Mouse (Mus musculus): Measurements from ENCODE around the gene Tacr1. TPM values are rescaled to one million over a fixed set of nuclear protein-coding genes. Genes with fewer than 3 reads are reported as not detected.
A peak's percentile ranks its signal among the peaks of the same experiment; 100 is the strongest.

Gene Tacr1
- polyA plus RNA-seq (2014; fragmentation: Nextera tagmentation; extraction: Ambion mirVana), result 0.09 TPM in 1 of 2 replicates, not detected in the other

DNA sequence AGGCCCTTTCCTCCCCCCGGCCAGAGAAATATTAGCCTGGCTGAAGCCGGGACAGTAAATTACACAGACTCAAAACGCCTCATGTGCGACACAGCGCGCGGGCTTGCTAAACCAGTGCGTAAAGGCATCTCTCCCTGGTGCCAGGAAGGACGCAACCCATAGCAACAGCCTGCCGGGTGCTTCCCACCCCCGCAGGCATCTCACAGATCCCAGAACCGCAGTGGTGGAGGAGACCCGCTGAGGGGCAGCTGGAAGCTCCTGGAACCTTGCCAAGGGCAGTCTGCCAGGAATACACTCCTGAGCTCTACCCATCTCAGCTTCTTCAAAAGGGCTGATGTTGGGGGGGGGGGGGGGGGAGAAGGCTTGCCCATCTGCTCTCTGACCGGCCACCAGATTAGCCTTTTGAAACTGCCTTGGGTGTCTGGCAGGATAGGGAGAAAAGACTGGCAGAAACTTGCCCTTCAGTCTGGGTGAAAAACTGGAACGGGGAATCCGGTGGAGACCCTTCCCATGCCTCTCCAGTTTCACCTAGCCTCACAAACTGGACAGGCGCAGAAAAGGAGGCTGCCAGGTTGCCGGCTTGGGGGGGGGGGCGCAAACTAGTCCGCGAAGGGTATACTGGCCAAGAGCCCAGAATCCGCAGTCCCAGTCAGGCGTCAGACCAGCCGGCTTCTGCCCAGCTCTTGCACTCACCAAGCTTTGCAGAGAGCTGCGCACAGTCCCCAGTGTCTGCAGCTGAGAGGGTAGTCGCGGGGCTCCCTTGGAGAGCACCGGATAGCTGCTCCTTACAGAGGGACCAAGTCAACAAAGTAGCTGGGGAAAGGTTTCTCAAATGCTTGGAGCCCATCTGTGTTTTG lies at the start of gene Tacr1:
Tacr1 (plus strand) TSS at position 740 of the 857 bp plus-strand sequence.
- ATAC-seq (ENCODE audit: insufficient number of reproducible peaks, insufficient read depth, low FRiP score, low read depth), result peak; percentile 63
- H3K9ac ChIP-seq (ENCODE audit: low read length), result 0 out of 2 replicates have a peak within 1 kb of the TSS, but pooled peaks have one; percentile 0
- peaks cover 12 to 20% of the 10 kb centered on the region in 2 experiments for H3K4me1 ChIP-seq (ENCODE audit: control insufficient read depth in 2 of 2, insufficient read depth in 2 of 2, low read length in 2 of 2)
- H3K36me3 ChIP-seq (ENCODE audit: control insufficient read depth, insufficient read depth, low read length), result no peaks in the 10 kb centered on the region
- H3K4me2 ChIP-seq (ENCODE audit: low read length), result peak within 1 kb of the TSS; percentile 68
- WGBS, result under 1% methylated on average over 28 of the region's 28 CpGs
- H3K4me3 ChIP-seq (ENCODE audit: control insufficient read depth in 1 of 2, insufficient read depth in 1 of 2, low read depth in 1 of 2, low read length in 2 of 2), result peak within 1 kb of the TSS; percentile 32 to 37
- H3K27ac ChIP-seq (replicated peaks in 1 of 2; ENCODE audit: control insufficient read depth in 1 of 2, insufficient read depth in 1 of 2, low read depth in 2 of 2, low read length in 2 of 2), result no peak within 1 kb of the TSS
- H3K27me3 ChIP-seq (ENCODE audit: control insufficient read depth, insufficient read depth, low read length), result peaks cover 46% of the 10 kb centered on the region
- no peaks in the 10 kb centered on the region for H3K9me3 ChIP-seq (ENCODE audit: control insufficient read depth, low read length)

GRCm38 (mm10) chr6:82376144-82376543 lies 26.0 kb upstream of the Tacr1 start:
- no peaks in the 10 kb centered on the region for H3K36me3 ChIP-seq (ENCODE audit: control insufficient read depth, insufficient read depth, low read length)
- no peak overlapping the region for H3K4me3 ChIP-seq (ENCODE audit: control insufficient read depth in 1 of 2, insufficient read depth in 1 of 2, low read depth in 1 of 2, low read length in 2 of 2)
- no peaks in the 10 kb centered on the region for H3K27me3 ChIP-seq (ENCODE audit: control insufficient read depth, insufficient read depth, low read length)
- no peak overlapping the region for H3K4me2 ChIP-seq (ENCODE audit: low read length)
- H3K4me1 ChIP-seq (ENCODE audit: control insufficient read depth in 2 of 2, insufficient read depth in 2 of 2, low read length in 2 of 2), result no peaks in the 10 kb centered on the region
- no peak overlapping the region for H3K9ac ChIP-seq (ENCODE audit: low read length)
- WGBS, result 78% methylated on average over 3 of the region's 3 CpGs
- no peak overlapping the region for H3K27ac ChIP-seq (replicated peaks in 1 of 2; ENCODE audit: control insufficient read depth in 1 of 2, insufficient read depth in 1 of 2, low read depth in 2 of 2, low read length in 2 of 2)
- no peak for ATAC-seq (ENCODE audit: insufficient number of reproducible peaks, insufficient read depth, low FRiP score, low read depth)
- H3K9me3 ChIP-seq (ENCODE audit: control insufficient read depth, low read length), result no peaks in the 10 kb centered on the region

GRCm38 (mm10) chr6:82383556-82383955 lies 18.6 kb upstream of the Tacr1 start:
- H3K9me3 ChIP-seq (ENCODE audit: control insufficient read depth, low read length), result 0 out of 2 replicates have a peak, but pooled peaks cover 8% of the 10 kb centered on the region
- H3K4me1 ChIP-seq (ENCODE audit: control insufficient read depth in 2 of 2, insufficient read depth in 2 of 2, low read length in 2 of 2), result no peaks in the 10 kb centered on the region
- 79% methylated on average over 5 of the region's 5 CpGs for WGBS
- ATAC-seq (ENCODE audit: insufficient number of reproducible peaks, insufficient read depth, low FRiP score, low read depth), result no peak
- no peak overlapping the region for H3K4me3 ChIP-seq (ENCODE audit: control insufficient read depth in 1 of 2, insufficient read depth in 1 of 2, low read depth in 1 of 2, low read length in 2 of 2)
- H3K27ac ChIP-seq (replicated peaks in 1 of 2; ENCODE audit: control insufficient read depth in 1 of 2, insufficient read depth in 1 of 2, low read depth in 2 of 2, low read length in 2 of 2), result no peak overlapping the region
- no peaks in the 10 kb centered on the region for H3K36me3 ChIP-seq (ENCODE audit: control insufficient read depth, insufficient read depth, low read length)
- no peak overlapping the region for H3K4me2 ChIP-seq (ENCODE audit: low read length)
- no peaks in the 10 kb centered on the region for H3K27me3 ChIP-seq (ENCODE audit: control insufficient read depth, insufficient read depth, low read length)
- H3K9ac ChIP-seq (ENCODE audit: low read length), result no peak overlapping the region

DNA sequence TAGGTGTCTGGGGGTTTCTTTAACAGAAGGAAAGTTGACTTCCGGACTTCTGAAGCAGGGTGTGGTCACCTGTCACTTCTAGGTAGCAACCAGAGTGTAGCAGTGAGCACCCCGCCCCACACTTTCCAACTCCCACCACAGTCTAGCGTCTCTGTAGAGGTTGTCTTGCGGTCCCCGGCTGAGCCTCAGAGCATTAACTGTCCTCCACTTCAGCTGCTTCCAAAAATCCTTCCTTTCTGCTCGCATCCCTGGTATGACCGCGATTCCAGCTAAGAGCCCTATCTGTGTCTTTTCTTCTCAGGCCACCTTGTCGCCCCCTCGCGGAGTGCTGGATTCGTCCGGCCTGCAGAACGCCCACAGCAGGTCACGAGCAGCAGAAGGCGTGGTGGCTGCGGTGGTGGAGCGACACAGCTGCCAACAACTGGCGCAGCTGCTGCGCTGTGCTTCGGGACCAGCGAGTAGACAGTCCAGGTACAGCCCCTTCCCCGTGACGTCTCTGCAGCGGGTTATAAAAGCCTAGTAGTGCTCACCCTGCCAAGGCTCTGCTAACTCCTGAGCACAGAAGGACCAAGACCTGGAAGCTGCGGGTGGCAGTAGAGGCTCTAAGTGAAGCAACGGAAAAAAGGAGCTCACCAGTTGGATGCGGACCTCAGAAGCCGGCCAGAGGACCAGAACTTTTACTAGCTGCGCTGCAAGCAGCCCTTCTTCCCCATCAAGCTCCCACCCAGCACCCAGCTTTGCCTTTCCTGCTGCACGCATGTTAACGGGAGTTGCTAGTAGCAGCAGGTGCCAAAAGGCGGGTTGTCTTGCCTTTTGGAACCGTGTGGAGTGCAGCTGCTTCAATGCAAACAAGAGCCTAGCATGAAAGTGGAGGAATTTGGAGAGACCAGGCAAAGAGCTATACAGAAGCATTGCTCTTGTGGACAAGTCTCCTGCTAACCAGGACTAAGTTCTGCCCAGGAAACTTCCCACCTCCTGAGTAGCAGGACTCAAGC lies 664 bp downstream of the Tacr1 start:
- H3K27me3 ChIP-seq (ENCODE audit: control insufficient read depth, insufficient read depth, low read length), result peaks cover 46% of the 10 kb centered on the region
- peak overlapping the region; percentile 68 for H3K4me2 ChIP-seq (ENCODE audit: low read length)
- H3K4me3 ChIP-seq (ENCODE audit: control insufficient read depth in 1 of 2, insufficient read depth in 1 of 2, low read depth in 1 of 2, low read length in 2 of 2), result peak overlapping the region; percentile 32 to 37
- 2% methylated on average over 34 of the region's 34 CpGs for WGBS
- 0 out of 2 replicates have a peak overlapping the region, but pooled peaks have one; percentile 0 for H3K9ac ChIP-seq (ENCODE audit: low read length)
- ATAC-seq (ENCODE audit: insufficient number of reproducible peaks, insufficient read depth, low FRiP score, low read depth), result peak; percentile 44; the same call in 1 of the 2 replicates
- H3K36me3 ChIP-seq (ENCODE audit: control insufficient read depth, insufficient read depth, low read length), result no peaks in the 10 kb centered on the region
- H3K4me1 ChIP-seq (ENCODE audit: control insufficient read depth in 2 of 2, insufficient read depth in 2 of 2, low read length in 2 of 2), result peaks cover 12 to 20% of the 10 kb centered on the region in 2 experiments
- no peaks in the 10 kb centered on the region for H3K9me3 ChIP-seq (ENCODE audit: control insufficient read depth, low read length)
- no peak overlapping the region for H3K27ac ChIP-seq (replicated peaks in 1 of 2; ENCODE audit: control insufficient read depth in 1 of 2, insufficient read depth in 1 of 2, low read depth in 2 of 2, low read length in 2 of 2)

- Histone ChIP-seq H3K9me3 (ENCODE audit: control insufficient read depth, low read length) (no peaks in the 10 kb centered on the region), H3K27ac (replicated peaks in 1 of 2; ENCODE audit: control insufficient read depth in 1 of 2, insufficient read depth in 1 of 2, low read depth in 2 of 2, low read length in 2 of 2) (no peak overlapping the region), H3K9ac (ENCODE audit: low read length) (no peak overlapping the region), H3K27me3 (ENCODE audit: control insufficient read depth, insufficient read depth, low read length) (no peaks in the 10 kb centered on the region), H3K4me1 (ENCODE audit: control insufficient read depth in 2 of 2, insufficient read depth in 2 of 2, low read length in 2 of 2) (no peaks in the 10 kb centered on the region), H3K4me3 (ENCODE audit: control insufficient read depth in 1 of 2, insufficient read depth in 1 of 2, low read depth in 1 of 2, low read length in 2 of 2) (no peak overlapping the region), H3K36me3 (ENCODE audit: control insufficient read depth, insufficient read depth, low read length) (no peaks in the 10 kb centered on the region), H3K4me2 (ENCODE audit: low read length) (no peak overlapping the region)
- ATAC-seq (ENCODE audit: insufficient number of reproducible peaks, insufficient read depth, low FRiP score, low read depth), result no peak
- 61% methylated on average over 6 of the region's 6 CpGs for WGBS
Measured at GRCm38 (mm10) chr6:82418367-82418766, 16.2 kb downstream of the Tacr1 start.

GRCm38 (mm10) chr6:82420222-82420621 lies 18.1 kb downstream of the Tacr1 start:
- Histone ChIP-seq H3K36me3 (ENCODE audit: control insufficient read depth, insufficient read depth, low read length) (no peaks in the 10 kb centered on the region), H3K4me1 (ENCODE audit: control insufficient read depth in 2 of 2, insufficient read depth in 2 of 2, low read length in 2 of 2) (no peaks in the 10 kb centered on the region), H3K9me3 (ENCODE audit: control insufficient read depth, low read length) (0 out of 2 replicates have a peak, but pooled peaks cover 3% of the 10 kb centered on the region), H3K9ac (ENCODE audit: low read length) (no peak overlapping the region), H3K27ac (replicated peaks in 1 of 2; ENCODE audit: control insufficient read depth in 1 of 2, insufficient read depth in 1 of 2, low read depth in 2 of 2, low read length in 2 of 2) (no peak overlapping the region), H3K4me2 (ENCODE audit: low read length) (no peak overlapping the region), H3K4me3 (ENCODE audit: control insufficient read depth in 1 of 2, insufficient read depth in 1 of 2, low read depth in 1 of 2, low read length in 2 of 2) (no peak overlapping the region), H3K27me3 (ENCODE audit: control insufficient read depth, insufficient read depth, low read length) (no peaks in the 10 kb centered on the region)
- ATAC-seq (ENCODE audit: insufficient number of reproducible peaks, insufficient read depth, low FRiP score, low read depth), result no peak
- 48% methylated on average over 4 of the region's 4 CpGs for WGBS

GRCm38 (mm10) chr6:82428890-82429289 lies 26.8 kb downstream of the Tacr1 start:
- WGBS, result 57% methylated on average over 6 of the region's 6 CpGs
- Histone ChIP-seq H3K9me3 (ENCODE audit: control insufficient read depth, low read length) (0 out of 2 replicates have a peak, but pooled peaks cover under 1% of the 10 kb centered on the region), H3K9ac (ENCODE audit: low read length) (no peak overlapping the region), H3K4me2 (ENCODE audit: low read length) (no peak overlapping the region), H3K4me3 (ENCODE audit: control insufficient read depth in 1 of 2, insufficient read depth in 1 of 2, low read depth in 1 of 2, low read length in 2 of 2) (no peak overlapping the region), H3K27me3 (ENCODE audit: control insufficient read depth, insufficient read depth, low read length) (no peaks in the 10 kb centered on the region), H3K4me1 (ENCODE audit: control insufficient read depth in 2 of 2, insufficient read depth in 2 of 2, low read length in 2 of 2) (no peaks in the 10 kb centered on the region), H3K36me3 (ENCODE audit: control insufficient read depth, insufficient read depth, low read length) (no peaks in the 10 kb centered on the region), H3K27ac (replicated peaks in 1 of 2; ENCODE audit: control insufficient read depth in 1 of 2, insufficient read depth in 1 of 2, low read depth in 2 of 2, low read length in 2 of 2) (no peak overlapping the region)
- ATAC-seq (ENCODE audit: insufficient number of reproducible peaks, insufficient read depth, low FRiP score, low read depth), result no peak
